Mouse (Mus musculus): Measurements from ENCODE around the gene Mtfr1l. TPM values are rescaled to one million over a fixed set of nuclear protein-coding genes. Genes with fewer than 3 reads are reported as not detected.

Gene Mtfr1l
- total RNA-seq (2017) = 35.4 to 39.0 TPM (median 37.6 TPM) in 3 replicates

DNA sequence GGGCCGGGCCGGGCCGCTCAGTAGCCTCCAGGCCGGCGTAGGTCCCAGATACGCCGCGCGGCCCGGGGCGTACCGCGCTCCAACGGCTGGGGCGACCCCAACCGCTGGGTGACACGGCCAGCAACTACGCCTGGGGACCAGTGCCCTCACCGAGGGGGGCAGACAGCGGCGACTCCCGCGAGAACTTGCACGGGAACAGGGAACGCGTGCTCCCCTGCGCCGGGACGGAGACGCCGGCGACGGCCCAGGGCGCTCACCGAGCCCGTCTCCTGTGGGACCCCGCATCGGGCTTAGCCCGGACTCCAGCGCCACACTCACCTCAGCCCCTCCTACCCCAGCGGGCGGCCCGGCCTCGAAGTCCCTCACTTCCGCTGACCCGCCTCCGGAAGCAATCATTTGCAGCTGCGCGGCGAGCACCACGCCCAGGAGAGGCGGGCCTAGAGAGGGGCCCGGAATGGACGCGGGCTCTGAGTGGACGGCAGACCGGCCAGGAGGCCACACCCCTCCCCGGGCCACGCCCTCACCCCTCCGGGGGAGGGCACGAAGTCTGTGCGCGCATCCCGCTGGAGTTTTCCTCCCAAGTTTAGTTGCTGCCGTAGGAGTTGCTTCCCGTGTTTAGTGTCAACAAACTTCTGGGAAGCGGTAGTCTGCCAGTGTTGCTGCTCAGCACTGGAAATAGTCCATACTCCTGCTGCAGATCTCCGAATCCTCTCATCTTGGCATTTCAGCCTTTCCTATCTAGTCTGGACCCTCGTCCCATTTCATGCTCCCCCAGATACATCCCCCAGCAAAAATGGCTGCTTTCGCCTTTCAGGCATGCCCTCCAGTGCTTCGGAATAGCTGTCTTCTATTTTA lies at the start of gene Mtfr1l:
TSS of gene Mtfr1l (minus strand) at position 456 of the 855 bp plus-strand sequence.
- ATAC-seq (replicated peaks; ENCODE audit: insufficient number of reproducible peaks, low FRiP score, low TSS enrichment, poor library complexity, severe bottlenecking) = peak; percentile 91

DNA sequence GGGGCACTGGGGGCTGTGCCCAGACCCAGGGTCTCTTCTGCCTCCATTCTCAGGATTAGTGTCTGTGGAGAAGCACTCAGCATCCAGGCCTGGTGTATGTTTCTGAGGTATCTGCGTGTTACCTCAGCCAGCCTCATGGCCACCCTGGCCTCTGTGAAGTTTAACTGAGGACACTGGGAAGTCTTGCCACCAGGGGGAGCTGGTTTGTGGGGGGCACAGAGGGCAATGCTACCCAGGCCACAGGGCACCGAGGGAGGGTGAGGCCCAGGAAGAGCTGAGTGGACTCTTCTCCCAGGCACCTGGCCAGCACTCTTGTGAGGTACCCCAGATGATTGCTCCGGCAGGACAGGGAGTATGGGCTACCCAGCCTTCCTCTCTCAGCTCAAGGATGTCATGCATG lies 48.3 kb upstream of the Mtfr1l start:
- ATAC-seq (replicated peaks; ENCODE audit: insufficient number of reproducible peaks, low FRiP score, low TSS enrichment, poor library complexity, severe bottlenecking) = 0 out of 2 replicates have a peak, but pooled peaks have one; percentile 14

DNA sequence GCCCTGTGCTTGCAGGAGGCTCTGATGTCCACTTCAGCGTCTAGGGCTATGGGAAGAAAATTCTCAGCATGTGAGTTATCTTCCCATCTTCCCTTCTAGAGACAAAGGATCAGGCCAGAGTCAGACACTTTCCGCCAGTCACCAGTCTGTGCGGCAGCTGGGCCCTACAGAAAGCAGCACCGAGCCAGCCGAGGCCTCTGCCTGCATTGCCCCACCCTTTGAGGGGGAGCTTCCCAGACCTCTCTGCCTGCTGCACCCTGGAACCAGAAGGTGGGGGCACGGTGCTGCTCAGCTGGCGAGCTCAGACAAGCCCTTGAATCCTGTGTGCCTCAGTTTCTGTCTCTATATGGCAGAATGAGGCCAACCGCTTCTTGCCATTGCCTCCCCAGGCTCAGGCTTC lies 46.2 kb upstream of the Mtfr1l start:
- no peak for ATAC-seq (replicated peaks; ENCODE audit: insufficient number of reproducible peaks, low FRiP score, low TSS enrichment, poor library complexity, severe bottlenecking)

DNA sequence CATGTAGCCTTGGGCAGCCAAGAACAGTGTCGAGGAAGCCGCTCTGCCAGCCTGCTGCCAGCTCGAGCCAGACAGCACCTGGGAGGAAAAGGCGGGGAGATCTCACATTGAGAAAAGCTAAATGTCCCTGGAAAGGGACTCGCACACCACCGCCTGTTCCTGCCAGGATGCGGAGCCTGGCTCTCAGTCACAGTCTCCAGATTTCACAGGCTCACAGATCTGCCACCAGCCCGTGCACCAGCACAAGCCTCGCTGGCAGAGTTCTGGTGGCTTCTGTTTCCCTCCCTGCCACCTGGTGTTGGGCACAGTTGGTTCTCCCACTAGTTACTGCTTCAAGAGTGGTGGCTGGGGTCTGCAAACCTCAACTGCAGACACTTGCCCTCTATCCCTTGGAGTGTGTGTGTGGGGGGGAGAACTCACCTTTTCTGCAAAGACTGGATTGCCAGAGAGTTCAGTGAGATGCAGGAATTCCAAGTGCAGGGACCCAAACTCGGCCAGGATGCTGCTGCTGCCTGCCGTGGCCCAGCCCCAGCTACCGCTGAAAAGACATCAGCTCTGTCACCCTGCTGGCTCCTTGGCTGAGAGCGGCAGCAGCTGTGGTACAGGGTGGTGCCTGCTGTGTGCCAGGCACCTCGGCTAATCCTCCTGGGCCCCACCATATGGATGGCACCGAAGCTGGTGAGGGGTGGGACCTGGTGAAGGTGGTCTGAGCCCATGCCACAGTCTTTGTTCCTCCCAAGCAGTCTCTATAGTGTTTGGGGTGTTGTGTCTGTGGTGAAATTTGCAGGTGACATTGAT lies 45.4 kb upstream of the Mtfr1l start:
- ATAC-seq (replicated peaks; ENCODE audit: insufficient number of reproducible peaks, low FRiP score, low TSS enrichment, poor library complexity, severe bottlenecking) = no peak

DNA sequence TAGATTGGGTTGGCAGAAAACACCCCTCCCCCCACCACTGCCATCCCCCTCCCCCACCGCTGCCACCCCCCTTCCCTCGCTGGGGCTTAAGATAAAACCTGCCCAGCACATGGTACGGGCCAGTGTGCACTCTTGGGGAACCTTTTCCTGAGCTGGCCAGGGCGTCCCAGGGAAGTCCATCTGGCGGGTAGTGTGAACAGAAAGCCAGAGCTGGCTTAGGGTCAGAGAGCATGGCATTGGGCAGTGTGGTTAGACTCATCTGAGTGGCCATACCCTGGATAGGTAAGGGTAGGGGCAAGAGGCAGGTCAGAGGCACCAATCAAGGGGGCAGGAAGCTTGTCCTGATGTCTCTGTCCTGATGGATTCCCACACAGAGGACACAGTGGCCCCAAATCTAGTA lies 44.4 kb upstream of the Mtfr1l start:
- no peak for ATAC-seq (replicated peaks; ENCODE audit: insufficient number of reproducible peaks, low FRiP score, low TSS enrichment, poor library complexity, severe bottlenecking)

DNA sequence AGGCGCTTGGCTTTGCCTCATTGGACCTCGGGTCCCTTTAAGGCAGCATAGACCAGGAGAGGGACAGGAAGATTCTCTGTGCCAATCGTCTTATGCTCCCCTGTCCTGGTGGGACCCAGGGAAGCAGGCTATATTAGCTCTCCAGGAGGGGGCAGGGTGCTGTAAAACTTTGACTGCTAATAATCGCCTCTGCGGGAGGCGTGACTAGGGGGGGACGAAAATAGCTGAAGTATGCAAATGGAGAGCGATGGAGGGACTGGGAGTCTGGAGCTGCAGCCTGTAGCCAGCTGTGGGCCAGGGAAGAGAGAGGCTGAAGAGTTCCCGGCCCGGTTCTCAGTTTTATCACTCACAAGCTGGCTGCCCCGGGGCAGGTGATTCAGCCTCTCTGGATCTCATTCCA lies 44.0 kb upstream of the Mtfr1l start:
- ATAC-seq (replicated peaks; ENCODE audit: insufficient number of reproducible peaks, low FRiP score, low TSS enrichment, poor library complexity, severe bottlenecking) = no peak

DNA sequence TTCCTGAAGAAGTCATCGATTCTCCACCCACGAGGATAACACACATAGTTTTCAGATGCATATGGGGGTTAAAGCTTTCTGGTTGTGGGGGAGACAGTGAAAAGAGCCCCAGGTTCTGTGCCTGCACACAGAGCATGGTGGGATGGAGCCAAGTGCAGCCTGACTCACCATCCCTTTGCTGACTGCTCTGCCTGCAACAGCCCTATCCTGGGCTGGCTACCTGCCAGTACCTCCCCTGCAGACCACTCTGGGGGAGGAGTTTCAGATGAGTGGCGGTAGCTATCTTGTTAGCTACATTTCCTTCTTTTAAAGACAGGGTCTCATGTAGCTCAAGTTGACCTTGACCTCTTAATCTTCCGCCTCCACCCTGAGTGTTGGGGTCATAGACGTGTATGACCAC lies 43.2 kb upstream of the Mtfr1l start:
- no peak for ATAC-seq (replicated peaks; ENCODE audit: insufficient number of reproducible peaks, low FRiP score, low TSS enrichment, poor library complexity, severe bottlenecking)

DNA sequence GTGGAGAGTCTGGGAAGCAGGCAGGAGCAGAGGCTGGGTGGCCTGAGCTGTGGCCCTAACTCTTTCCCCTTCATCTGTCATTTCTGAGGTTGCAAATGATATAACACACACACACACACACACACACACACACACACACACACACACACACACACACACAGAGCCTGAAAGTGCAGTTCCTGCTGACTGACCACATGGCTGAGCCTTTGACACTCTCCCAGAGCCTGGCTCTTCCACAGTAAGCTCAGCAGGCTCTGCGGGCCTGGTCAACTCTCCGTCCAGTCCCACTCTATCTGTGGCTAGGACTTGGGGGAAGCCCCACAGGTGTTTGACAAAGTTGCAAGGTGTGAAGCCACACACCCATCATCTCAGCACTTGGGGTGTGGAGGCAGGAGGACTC lies 42.1 kb upstream of the Mtfr1l start:
- ATAC-seq (replicated peaks; ENCODE audit: insufficient number of reproducible peaks, low FRiP score, low TSS enrichment, poor library complexity, severe bottlenecking) = no peak

DNA sequence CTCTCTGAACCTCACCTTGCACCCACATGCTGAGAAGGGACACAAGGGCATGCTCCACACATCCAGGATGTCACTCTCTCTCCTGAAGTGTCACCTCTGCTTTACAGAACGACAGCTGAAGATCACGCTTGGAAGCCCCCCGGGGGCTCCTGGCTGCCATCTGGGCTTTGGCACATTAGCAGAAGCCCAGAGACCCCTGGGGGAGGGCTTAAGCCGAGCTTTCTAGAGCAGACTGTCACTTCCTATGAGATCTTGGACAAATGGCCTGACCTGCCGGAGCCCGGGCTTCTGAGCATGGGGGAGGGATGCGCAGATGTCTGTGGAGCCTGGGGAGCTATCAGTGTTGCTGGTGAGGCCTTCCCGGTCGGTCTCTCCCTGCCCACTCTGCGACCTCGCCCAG lies 40.3 kb upstream of the Mtfr1l start:
- no peak for ATAC-seq (replicated peaks; ENCODE audit: insufficient number of reproducible peaks, low FRiP score, low TSS enrichment, poor library complexity, severe bottlenecking)

DNA sequence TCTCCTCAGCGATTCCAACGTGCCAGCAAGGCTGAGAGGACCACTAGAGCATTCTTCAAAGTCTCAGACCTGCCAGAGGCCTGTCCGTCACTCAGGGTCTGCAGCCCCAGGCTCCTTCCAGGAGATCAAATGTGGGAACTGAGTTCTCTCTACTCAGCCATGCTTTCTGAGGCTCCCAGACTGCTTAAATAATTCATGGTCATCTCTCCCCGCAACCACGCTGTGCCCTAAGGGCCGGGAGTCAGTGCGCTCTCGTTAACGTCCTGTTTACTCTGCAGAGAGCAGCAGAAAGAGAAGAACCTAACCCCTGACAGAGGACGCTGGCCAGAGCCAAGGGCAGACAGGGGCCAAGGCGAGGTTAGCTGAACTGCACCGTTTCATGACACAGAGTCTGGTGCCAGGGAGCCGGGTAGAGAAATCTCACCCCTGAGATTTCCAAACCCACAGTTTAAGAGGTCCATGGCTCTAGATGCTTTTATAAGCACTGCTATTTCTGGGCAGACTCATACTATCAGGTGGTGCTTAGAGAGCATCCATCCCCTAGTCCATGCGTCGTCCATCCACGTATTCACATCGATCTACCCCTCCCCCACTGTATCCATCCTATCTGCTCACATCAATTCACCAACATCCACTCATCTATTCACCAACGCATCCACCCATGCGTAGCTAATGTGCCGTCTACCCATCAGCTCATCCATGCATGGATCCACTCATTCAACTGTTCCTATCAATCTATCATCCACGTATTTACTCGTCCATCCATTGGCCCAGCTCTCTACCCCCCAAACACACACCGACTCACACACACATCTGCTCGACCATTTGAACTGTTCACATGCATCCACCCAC lies 37.5 kb upstream of the Mtfr1l start:
- no peak for ATAC-seq (replicated peaks; ENCODE audit: insufficient number of reproducible peaks, low FRiP score, low TSS enrichment, poor library complexity, severe bottlenecking)

DNA sequence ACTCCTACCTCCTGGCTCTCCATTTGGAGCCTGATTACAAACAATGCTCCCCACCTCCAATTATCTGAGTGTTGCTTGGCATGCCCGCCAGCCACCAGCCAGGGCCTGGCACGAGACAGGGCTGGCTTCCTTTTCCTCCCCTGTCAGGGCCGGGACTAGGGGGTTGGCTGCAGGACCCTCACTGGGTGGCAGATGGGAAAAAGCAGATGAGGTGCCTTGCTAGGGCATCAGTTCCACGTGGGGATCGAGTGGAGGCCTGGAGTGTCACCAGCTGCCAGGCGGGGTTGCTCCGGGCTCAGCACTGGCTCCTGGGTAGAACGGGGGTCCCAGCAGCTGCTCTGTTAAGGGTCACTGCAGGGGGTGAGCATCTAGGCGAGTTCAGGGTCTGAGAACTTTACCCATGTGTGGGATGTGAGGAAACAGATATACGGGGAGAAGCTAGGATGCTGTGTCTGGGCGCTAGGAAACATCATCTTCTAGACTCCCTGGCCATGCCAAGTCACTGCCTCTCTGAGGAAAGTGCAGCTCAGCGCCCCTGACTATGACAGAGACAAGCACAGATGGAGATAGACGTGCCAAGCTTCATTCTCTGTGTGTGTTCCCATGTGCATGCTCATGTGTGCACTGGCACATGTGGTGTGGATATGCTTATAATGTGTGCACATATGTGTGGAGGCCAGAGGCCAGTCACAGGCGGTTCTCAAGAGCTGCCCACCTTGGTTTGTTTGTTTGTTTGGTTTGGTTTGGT lies 35.7 kb upstream of the Mtfr1l start:
- ATAC-seq (replicated peaks; ENCODE audit: insufficient number of reproducible peaks, low FRiP score, low TSS enrichment, poor library complexity, severe bottlenecking) = no peak

DNA sequence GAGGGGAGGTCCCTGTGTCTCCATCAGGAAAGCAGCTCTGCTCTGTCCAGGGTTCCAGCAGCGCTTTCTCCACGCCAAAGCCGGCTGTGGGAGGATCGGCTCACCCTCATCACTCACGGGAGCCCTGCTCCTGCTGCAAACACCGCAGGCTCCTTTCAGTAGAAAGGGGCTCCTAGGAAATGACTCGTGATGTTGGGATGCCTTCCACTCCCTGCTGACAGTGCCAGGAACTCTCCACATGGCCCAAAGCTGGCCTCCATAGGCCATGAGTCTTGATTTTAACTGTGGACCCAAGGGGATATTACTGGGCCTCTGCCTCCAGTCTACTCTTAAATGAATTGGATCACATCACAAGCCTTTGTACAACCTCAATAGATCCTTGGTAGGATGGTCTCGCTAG lies 34.6 kb upstream of the Mtfr1l start:
- no peak for ATAC-seq (replicated peaks; ENCODE audit: insufficient number of reproducible peaks, low FRiP score, low TSS enrichment, poor library complexity, severe bottlenecking)

DNA sequence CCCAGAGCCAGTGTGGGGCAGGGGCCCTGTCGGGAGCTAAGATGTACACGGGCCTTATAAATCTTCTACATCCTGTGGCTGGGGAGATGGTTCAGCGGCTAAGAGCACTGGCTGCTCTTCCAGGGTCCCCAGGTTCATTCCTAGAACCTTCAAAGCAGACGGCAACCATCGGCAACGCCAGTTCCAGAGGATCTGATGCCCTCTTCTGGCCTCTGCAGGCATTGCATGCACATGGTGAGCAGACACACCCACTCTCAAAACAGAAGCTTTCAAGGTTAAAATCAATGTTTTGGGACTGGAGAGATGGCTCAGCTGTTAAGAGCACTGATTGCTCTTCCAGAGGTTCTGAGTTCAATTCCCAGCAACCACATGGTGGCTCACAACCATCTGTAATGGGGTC lies 34.0 kb upstream of the Mtfr1l start:
- no peak for ATAC-seq (replicated peaks; ENCODE audit: insufficient number of reproducible peaks, low FRiP score, low TSS enrichment, poor library complexity, severe bottlenecking)

DNA sequence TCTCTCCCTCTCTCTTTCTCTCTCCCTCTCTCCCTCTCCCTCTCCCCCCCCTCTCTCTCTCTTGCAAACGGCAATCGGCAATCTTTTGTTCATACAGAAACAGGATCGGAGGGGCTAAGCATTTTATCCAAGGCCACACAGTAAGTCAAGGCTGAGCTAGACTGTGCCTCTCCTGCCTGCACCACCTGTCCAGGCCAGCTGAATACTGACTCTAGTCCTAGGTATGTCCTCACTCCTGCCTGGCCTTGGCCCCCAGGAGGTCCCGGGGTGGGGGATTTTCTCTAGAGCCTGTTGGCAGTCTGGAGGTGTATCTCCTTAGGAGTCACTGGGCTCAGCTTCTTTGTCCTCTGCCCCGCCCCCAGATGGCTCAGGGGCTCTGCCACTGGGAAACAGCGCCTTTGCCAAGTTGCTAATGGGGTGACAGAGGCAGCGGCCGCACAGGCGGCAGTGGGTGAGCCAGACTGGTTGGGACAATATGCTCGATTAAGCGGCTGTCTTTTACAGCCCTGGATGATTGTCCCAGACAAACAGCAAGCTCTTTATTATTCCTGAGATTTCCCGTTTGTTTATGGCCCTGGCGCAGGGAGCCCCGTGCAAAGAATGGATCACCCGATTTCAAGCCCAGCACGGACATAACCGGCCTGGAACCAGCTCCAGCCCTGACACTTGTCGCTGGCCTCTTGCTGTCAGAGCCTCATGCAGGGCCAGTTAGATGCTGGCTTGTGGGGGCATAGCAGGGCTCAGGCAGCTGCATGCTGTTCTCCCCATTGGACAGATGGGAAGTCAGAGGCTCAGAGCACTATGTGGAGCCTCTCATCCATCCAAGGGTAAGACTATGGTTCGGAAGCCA lies 32.4 kb upstream of the Mtfr1l start:
- no peak for ATAC-seq (replicated peaks; ENCODE audit: insufficient number of reproducible peaks, low FRiP score, low TSS enrichment, poor library complexity, severe bottlenecking)

DNA sequence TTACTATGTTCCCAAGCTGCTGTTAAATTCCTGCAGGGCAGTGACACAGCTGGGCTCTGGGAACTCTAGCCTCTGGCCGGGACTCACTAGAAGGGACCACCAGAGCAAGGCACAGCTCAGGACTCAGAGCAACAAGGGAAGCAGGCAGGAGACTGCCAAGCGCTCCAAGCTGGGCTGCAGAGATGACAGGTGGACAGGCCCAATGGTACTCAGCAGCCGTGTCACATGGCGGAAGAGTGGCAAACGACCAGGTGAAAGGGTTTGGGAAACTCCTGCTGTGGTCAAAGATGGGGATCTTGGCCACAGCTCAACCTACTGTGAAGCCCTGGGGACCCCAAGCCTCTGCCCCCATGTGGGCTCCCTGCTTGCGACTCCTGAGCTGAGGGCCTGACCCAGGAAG lies 28.9 kb upstream of the Mtfr1l start:
- ATAC-seq (replicated peaks; ENCODE audit: insufficient number of reproducible peaks, low FRiP score, low TSS enrichment, poor library complexity, severe bottlenecking) = no peak

DNA sequence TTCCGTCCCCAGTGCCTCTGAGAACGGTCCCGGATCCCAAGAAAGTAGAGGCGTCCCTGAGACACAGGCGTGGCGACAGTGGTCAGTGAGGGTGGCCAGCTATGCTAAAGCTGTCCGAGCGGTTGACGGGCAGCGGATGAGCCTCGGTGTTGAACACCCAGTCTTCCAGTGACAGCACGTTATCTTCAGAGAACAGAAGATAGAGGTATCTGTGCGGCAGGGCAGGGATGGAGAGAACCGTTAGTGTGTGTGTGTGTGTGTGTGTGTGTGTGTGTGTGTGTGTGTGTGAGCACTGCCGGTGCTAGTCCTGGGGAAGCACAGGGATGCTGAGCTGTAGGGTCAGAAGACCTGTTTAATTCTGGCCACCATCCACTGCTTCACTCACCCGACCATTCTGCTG lies 28.4 kb upstream of the Mtfr1l start:
- no peak for ATAC-seq (replicated peaks; ENCODE audit: insufficient number of reproducible peaks, low FRiP score, low TSS enrichment, poor library complexity, severe bottlenecking)

DNA sequence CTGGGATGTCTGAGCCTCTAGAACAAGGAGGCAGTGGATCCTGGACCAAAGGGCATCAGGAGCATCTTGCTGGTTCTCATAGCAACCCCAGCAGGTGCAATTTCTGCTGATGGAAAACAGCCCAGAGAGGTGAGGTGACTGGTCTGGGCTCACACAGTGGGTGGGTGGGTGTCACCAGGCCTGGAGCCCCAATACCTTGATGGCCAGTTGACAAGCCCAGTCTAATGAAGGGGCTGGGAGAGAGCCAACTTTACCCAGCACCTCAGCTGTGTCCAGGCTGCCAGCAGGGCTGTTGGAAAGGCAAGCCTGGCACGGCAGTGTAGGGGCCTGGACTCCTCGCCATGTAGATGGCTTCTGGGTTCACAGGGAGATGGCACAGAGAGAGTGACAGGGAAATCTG lies 26.8 kb upstream of the Mtfr1l start:
- no peak for ATAC-seq (replicated peaks; ENCODE audit: insufficient number of reproducible peaks, low FRiP score, low TSS enrichment, poor library complexity, severe bottlenecking)

DNA sequence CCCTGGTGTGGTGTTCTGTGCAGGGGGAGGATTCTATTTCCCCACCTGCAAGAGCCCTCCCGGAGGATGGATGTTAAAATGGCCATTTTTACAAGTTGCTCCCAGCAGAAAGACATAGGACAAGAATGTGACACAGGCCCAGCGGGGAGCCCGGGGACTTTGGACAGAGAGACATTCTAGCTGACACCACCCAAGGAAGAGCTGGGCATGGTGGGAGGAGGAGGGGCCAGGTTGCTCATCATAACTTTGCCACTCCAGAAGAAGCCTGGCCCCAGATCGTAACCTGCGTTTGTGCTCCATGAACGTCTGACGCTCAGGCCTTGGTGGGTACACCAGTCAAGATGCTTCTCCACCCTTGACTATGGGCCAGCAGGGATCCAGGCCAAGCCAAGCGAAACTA lies 25.5 kb upstream of the Mtfr1l start:
- no peak for ATAC-seq (replicated peaks; ENCODE audit: insufficient number of reproducible peaks, low FRiP score, low TSS enrichment, poor library complexity, severe bottlenecking)

All from monocyte, adult 5-6 weeks (primary cell).